Mouse (Mus musculus): Measurements from ENCODE around the gene Abcg5. TPM values are rescaled to one million over a fixed set of nuclear protein-coding genes. Genes with fewer than 3 reads are reported as not detected.

Abcg5 gene
- polyA plus RNA-seq, 1 experiment from 2014 or later, result 0.50 TPM

- Histone ChIP-seq H3K9me3 (replicated peaks) (no peaks in the 10 kb centered on the region), H3K27ac (replicated peaks) (no peak overlapping the region), H3K4me1 (replicated peaks) (peaks cover 8% of the 10 kb centered on the region; the same call in 1 of the 2 replicates), H3K27me3 (no peaks in the 10 kb centered on the region), H3K36me3 (replicated peaks) (peaks cover 45% of the 10 kb centered on the region), H3K9ac (no peak overlapping the region), H3K4me2 (no peak overlapping the region), H3K4me3 (replicated peaks) (no peak overlapping the region)
- WGBS (ENCODE audit: insufficient replicate concordance), result 64% methylated on average over 4 of the region's 4 CpGs
- 0 out of 2 replicates have a peak, but pooled peaks have one; percentile 44 for ATAC-seq (ENCODE audit: insufficient read depth)
Observed at GRCm38 (mm10) chr17:84714930-84715329, 32.1 kb upstream of the Abcg5 start.

- Histone ChIP-seq H3K27ac (replicated peaks) (no peak overlapping the region), H3K27me3 (no peaks in the 10 kb centered on the region), H3K9me3 (replicated peaks) (no peaks in the 10 kb centered on the region), H3K9ac (no peak overlapping the region), H3K4me2 (no peak overlapping the region), H3K36me3 (replicated peaks) (peaks cover 55% of the 10 kb centered on the region), H3K4me3 (replicated peaks) (no peak overlapping the region), H3K4me1 (replicated peaks) (peaks cover 8% of the 10 kb centered on the region; the same call in 1 of the 2 replicates)
- WGBS (ENCODE audit: insufficient replicate concordance), result 84% methylated on average over 18 of the region's 18 CpGs
- ATAC-seq (ENCODE audit: insufficient read depth), result no peak
Observed at GRCm38 (mm10) chr17:84713563-84714164, 30.9 kb upstream of the Abcg5 start.

- ATAC-seq (ENCODE audit: insufficient read depth), result no peak
- H3K36me3 ChIP-seq (replicated peaks), result peaks cover 71% of the 10 kb centered on the region
- H3K4me1 ChIP-seq (replicated peaks), result peaks cover 2% of the 10 kb centered on the region; the same call in 1 of the 2 replicates
- no peaks in the 10 kb centered on the region for H3K9me3 ChIP-seq (replicated peaks)
- H3K9ac ChIP-seq, result no peak overlapping the region
- WGBS (ENCODE audit: insufficient replicate concordance), result 82% methylated on average over 17 of the region's 17 CpGs
- H3K4me3 ChIP-seq (replicated peaks), result no peak overlapping the region
- no peak overlapping the region for H3K27ac ChIP-seq (replicated peaks)
- no peaks in the 10 kb centered on the region for H3K27me3 ChIP-seq
- no peak overlapping the region for H3K4me2 ChIP-seq
Observed at GRCm38 (mm10) chr17:84709403-84709851, 26.6 kb upstream of the Abcg5 start.

GRCm38 (mm10) chr17:84708818-84709217 lies 26.0 kb upstream of the Abcg5 start:
- Histone ChIP-seq H3K4me1 (replicated peaks) (no peaks in the 10 kb centered on the region; the same call in 1 of the 2 replicates), H3K27ac (replicated peaks) (no peak overlapping the region), H3K4me2 (no peak overlapping the region), H3K9ac (no peak overlapping the region), H3K9me3 (replicated peaks) (no peaks in the 10 kb centered on the region), H3K27me3 (no peaks in the 10 kb centered on the region), H3K4me3 (replicated peaks) (no peak overlapping the region), H3K36me3 (replicated peaks) (peaks cover 76% of the 10 kb centered on the region)
- WGBS (ENCODE audit: insufficient replicate concordance), result 83% methylated on average over 7 of the region's 7 CpGs
- no peak for ATAC-seq (ENCODE audit: insufficient read depth)

- H3K9me3 ChIP-seq (replicated peaks), result no peaks in the 10 kb centered on the region
- H3K4me1 ChIP-seq (replicated peaks), result peaks cover 5% of the 10 kb centered on the region
- WGBS (ENCODE audit: insufficient replicate concordance), result 69% methylated on average over 4 of the region's 4 CpGs
- H3K4me3 ChIP-seq (replicated peaks), result no peak overlapping the region
- peaks cover 65% of the 10 kb centered on the region for H3K36me3 ChIP-seq (replicated peaks)
- no peak overlapping the region for H3K27ac ChIP-seq (replicated peaks)
- H3K9ac ChIP-seq, result no peak overlapping the region
- no peaks in the 10 kb centered on the region for H3K27me3 ChIP-seq
- no peak for ATAC-seq (ENCODE audit: insufficient read depth)
- no peak overlapping the region for H3K4me2 ChIP-seq
Observed at GRCm38 (mm10) chr17:84707407-84707806, 24.6 kb upstream of the Abcg5 start.

- H3K27me3 ChIP-seq, result no peaks in the 10 kb centered on the region
- H3K9ac ChIP-seq, result no peak overlapping the region
- H3K27ac ChIP-seq (replicated peaks), result no peak overlapping the region
- peaks cover 2% of the 10 kb centered on the region; the same call in 1 of the 2 replicates for H3K36me3 ChIP-seq (replicated peaks)
- H3K4me1 ChIP-seq (replicated peaks), result peaks cover 18% of the 10 kb centered on the region
- no peak for ATAC-seq (ENCODE audit: insufficient read depth)
- no peak overlapping the region for H3K4me3 ChIP-seq (replicated peaks)
- no peak overlapping the region for H3K4me2 ChIP-seq
- H3K9me3 ChIP-seq (replicated peaks), result no peaks in the 10 kb centered on the region
- WGBS (ENCODE audit: insufficient replicate concordance), result 30% methylated on average over 5 of the region's 5 CpGs
Observed at GRCm38 (mm10) chr17:84698727-84699126, 15.9 kb upstream of the Abcg5 start.

GRCm38 (mm10) chr17:84696537-84696936 lies 13.7 kb upstream of the Abcg5 start:
- Histone ChIP-seq H3K4me1 (replicated peaks) (peaks cover 13% of the 10 kb centered on the region), H3K9ac (no peak overlapping the region), H3K4me2 (no peak overlapping the region), H3K27ac (replicated peaks) (no peak overlapping the region), H3K4me3 (replicated peaks) (no peak overlapping the region), H3K27me3 (no peaks in the 10 kb centered on the region), H3K9me3 (replicated peaks) (no peaks in the 10 kb centered on the region), H3K36me3 (replicated peaks) (no peaks in the 10 kb centered on the region)
- no peak for ATAC-seq (ENCODE audit: insufficient read depth)
- WGBS (ENCODE audit: insufficient replicate concordance), result 62% methylated on average over 6 of the region's 6 CpGs

GRCm38 (mm10) chr17:84693741-84694140 lies 10.9 kb upstream of the Abcg5 start:
- Histone ChIP-seq H3K9ac (no peak overlapping the region), H3K4me3 (replicated peaks) (no peak overlapping the region)

GRCm38 (mm10) chr17:84690111-84690510 lies 7.3 kb upstream of the Abcg5 start:
- Histone ChIP-seq H3K4me1 (replicated peaks) (peaks cover 3% of the 10 kb centered on the region; the same call in 1 of the 2 replicates), H3K4me2 (no peak overlapping the region), H3K36me3 (replicated peaks) (no peaks in the 10 kb centered on the region), H3K9me3 (replicated peaks) (no peaks in the 10 kb centered on the region), H3K9ac (no peak overlapping the region), H3K4me3 (replicated peaks) (no peak overlapping the region), H3K27me3 (no peaks in the 10 kb centered on the region), H3K27ac (replicated peaks) (peak overlapping the region; percentile 72)
- WGBS (ENCODE audit: insufficient replicate concordance), result 72% methylated on average over 5 of the region's 5 CpGs
- no peak for ATAC-seq (ENCODE audit: insufficient read depth)

More at GRCm38 (mm10) chr17:84693741-84694140, 10.9 kb upstream of the Abcg5 start:
- no peak overlapping the region for H3K4me2 ChIP-seq
- H3K9me3 ChIP-seq (replicated peaks), result no peaks in the 10 kb centered on the region
- 48% methylated on average over 2 of the region's 2 CpGs for WGBS (ENCODE audit: insufficient replicate concordance)
- H3K36me3 ChIP-seq (replicated peaks), result no peaks in the 10 kb centered on the region
- 0 out of 2 replicates have a peak, but pooled peaks have one; percentile 4 for ATAC-seq (ENCODE audit: insufficient read depth)
- H3K27me3 ChIP-seq, result no peaks in the 10 kb centered on the region
- H3K4me1 ChIP-seq (replicated peaks), result peaks cover 10% of the 10 kb centered on the region
- no peak overlapping the region for H3K27ac ChIP-seq (replicated peaks)

- H3K4me1 ChIP-seq (replicated peaks), result peaks cover 2% of the 10 kb centered on the region; the same call in 1 of the 2 replicates
- H3K27ac ChIP-seq (replicated peaks), result peak overlapping the region; percentile 72
- WGBS (ENCODE audit: insufficient replicate concordance), result 47% methylated on average over 5 of the region's 5 CpGs
- peak; percentile 69 for ATAC-seq (ENCODE audit: insufficient read depth)
- H3K9ac ChIP-seq, result no peak overlapping the region
- no peaks in the 10 kb centered on the region for H3K36me3 ChIP-seq (replicated peaks)
- no peak overlapping the region for H3K4me2 ChIP-seq
- H3K9me3 ChIP-seq (replicated peaks), result no peaks in the 10 kb centered on the region
- no peak overlapping the region for H3K4me3 ChIP-seq (replicated peaks)
- no peaks in the 10 kb centered on the region for H3K27me3 ChIP-seq
Observed at GRCm38 (mm10) chr17:84689316-84689715, 6.5 kb upstream of the Abcg5 start.

- H3K36me3 ChIP-seq (replicated peaks), result no peaks in the 10 kb centered on the region
- 0 out of 2 replicates have a peak, but pooled peaks cover 3% of the 10 kb centered on the region for H3K4me1 ChIP-seq (replicated peaks)
- no peak overlapping the region for H3K4me3 ChIP-seq (replicated peaks)
- H3K27ac ChIP-seq (replicated peaks), result peak overlapping the region; percentile 49; the same call in 1 of the 2 replicates
- no peak overlapping the region for H3K9ac ChIP-seq
- no peaks in the 10 kb centered on the region for H3K9me3 ChIP-seq (replicated peaks)
- no peak overlapping the region for H3K4me2 ChIP-seq
- H3K27me3 ChIP-seq, result no peaks in the 10 kb centered on the region
- WGBS (ENCODE audit: insufficient replicate concordance), result 44% methylated on average over 11 of the region's 11 CpGs
- ATAC-seq (ENCODE audit: insufficient read depth), result peak; percentile 33; the same call in 1 of the 2 replicates
Observed at GRCm38 (mm10) chr17:84688834-84689233, 6.0 kb upstream of the Abcg5 start.

All from liver, embryonic 15.5 days (tissue).